Mouse (Mus musculus): ENCODE measurements around the gene Palm2.

GRCm38 (mm10) chr4:57525221-57526011 is 91.4 kb downstream of the Palm2 start:
- TF ChIP-seq CTCF (conservative IDR thresholded peaks at IDR 0.05; ENCODE audit: insufficient read depth, insufficient read length, low read depth, low read length) (no peak), POLR2A (IDR thresholded peaks at IDR 0.05; ENCODE audit: low read depth, low read length) (no peak)
